Comparison of ENCODE assay signal across 21 mouse cellular contexts in the genomic region with DNA sequence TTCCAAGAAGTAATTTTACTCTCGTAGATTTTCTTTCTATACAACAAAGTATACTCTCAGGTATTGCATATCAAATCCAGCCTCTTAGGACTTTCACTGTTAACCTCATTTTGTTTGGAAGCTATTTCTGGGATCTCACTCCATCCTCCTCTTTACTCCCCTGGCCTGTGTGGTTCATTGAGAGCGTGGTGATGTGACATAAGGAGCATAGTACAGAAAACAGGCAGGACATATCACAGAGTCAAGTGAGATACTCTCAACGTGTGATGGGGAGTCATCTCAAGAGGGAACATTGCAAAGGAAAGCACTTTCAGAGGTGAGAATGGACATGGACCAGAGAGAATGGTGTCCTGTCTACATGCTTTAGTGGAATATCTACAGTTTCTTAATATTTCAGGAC.
DNase-seq lines count a peak whose midpoint lies in the region; ATAC-seq lines count a peak whose summit lies in the region.
"Had no signal": no experiment of that assay in that cellular context is flagged by ENCODE, and none has a peak within 500 bp of the region (broad histone marks: within the 10 kb centered on the region; RNA-seq: fewer than 3 reads in every experiment).

No protein-coding gene starts in this region.

- no peak overlapping the region for H3K4me2 ChIP-seq in forebrain, embryonic 11.5 days (ENCODE audit: low read depth, low read length, severe bottlenecking)
- H3K4me2 ChIP-seq in forebrain, embryonic 13.5 days = no peak overlapping the region
- no peak overlapping the region for H3K4me2 ChIP-seq in heart, embryonic 12.5 days
- H3K4me2 ChIP-seq in heart, embryonic 16.5 days (ENCODE audit: low read depth, low read length) = no peak overlapping the region
- H3K4me2 ChIP-seq: hindbrain, embryonic 13.5 days had no signal

- peaks cover 2% of the 10 kb centered on the region; the same call in 1 of the 2 replicates for H3K4me1 ChIP-seq in forebrain, embryonic 11.5 days (replicated peaks; ENCODE audit: control insufficient read depth, insufficient read depth, low read length)
- H3K4me1 ChIP-seq in forebrain, embryonic 13.5 days = peaks cover 14% of the 10 kb centered on the region
- peaks cover 14% of the 10 kb centered on the region for H3K4me1 ChIP-seq in heart, embryonic 12.5 days (replicated peaks)
- peaks cover 17% of the 10 kb centered on the region for H3K4me1 ChIP-seq in heart, embryonic 16.5 days (ENCODE audit: control insufficient read depth, insufficient read depth, low read length)

- 89% methylated on average over 3 of the region's 3 CpGs for WGBS in forebrain, embryonic 11.5 days
- 86% methylated on average over 3 of the region's 3 CpGs for WGBS in forebrain, embryonic 13.5 days
- 44% methylated on average over 3 of the region's 3 CpGs for WGBS in heart, embryonic 12.5 days
- 45% methylated on average over 3 of the region's 3 CpGs for WGBS in heart, embryonic 16.5 days

- DNase-seq in forebrain, embryonic 11.5 days (ENCODE audit: low spot score) = no peak
- DNase-seq in heart, adult 8-10 months (ENCODE audit: low spot score) = no peak
- no peak for DNase-seq in heart, adult 18-20 months
- peak; percentile 4 for DNase-seq in retina, postnatal 1 day
- DNase-seq in retina, embryonic 14.5 days (ENCODE audit: low spot score) = no peak
- DNase-seq: adrenal gland, postnatal 14 days; cerebellum, adult 18-20 months; cerebellum, adult 9-11 months; cerebellum, postnatal 36 days; forebrain, postnatal 0 days; gastrocnemius, postnatal 14 days; kidney, adult 11 months; kidney, adult 9 months; kidney, postnatal 10 days had no signal

- H3K36me3 ChIP-seq in forebrain, embryonic 11.5 days (ENCODE audit: control insufficient read depth, insufficient read depth, low read length) = no peaks in the 10 kb centered on the region
- no peaks in the 10 kb centered on the region for H3K36me3 ChIP-seq in forebrain, embryonic 13.5 days (ENCODE audit: poor library complexity, severe bottlenecking)
- no peaks in the 10 kb centered on the region for H3K36me3 ChIP-seq in heart, embryonic 12.5 days
- no peaks in the 10 kb centered on the region for H3K36me3 ChIP-seq in heart, embryonic 16.5 days (ENCODE audit: control insufficient read depth, insufficient read depth)
- H3K36me3 ChIP-seq: embryonic facial prominence, embryonic 10.5 days; hindbrain, embryonic 13.5 days had no signal

- no peak overlapping the region for H3K9ac ChIP-seq in forebrain, embryonic 11.5 days (ENCODE audit: low read length)
- no peak overlapping the region for H3K9ac ChIP-seq in forebrain, embryonic 13.5 days
- H3K9ac ChIP-seq in heart, embryonic 12.5 days = no peak overlapping the region
- H3K9ac ChIP-seq in heart, embryonic 16.5 days (ENCODE audit: low read length) = no peak overlapping the region
- H3K9ac ChIP-seq: forebrain, postnatal 0 days; hindbrain, embryonic 13.5 days had no signal

- H3K4me3 ChIP-seq in forebrain, embryonic 11.5 days (ENCODE audit: low read depth, low read length) = no peak overlapping the region
- H3K4me3 ChIP-seq in forebrain, embryonic 13.5 days = no peak overlapping the region
- no peak overlapping the region for H3K4me3 ChIP-seq in heart, embryonic 12.5 days
- H3K4me3 ChIP-seq in heart, embryonic 16.5 days (ENCODE audit: low read length) = no peak overlapping the region
- H3K4me3 ChIP-seq: embryonic facial prominence, embryonic 10.5 days; hindbrain, embryonic 13.5 days had no signal

- ATAC-seq in forebrain, embryonic 11.5 days (replicated peaks; ENCODE audit: low FRiP score) = no peak
- no peak for ATAC-seq in forebrain, embryonic 13.5 days
- peak; percentile 75; the same call in 1 of the 2 replicates for ATAC-seq in heart, embryonic 12.5 days (ENCODE audit: insufficient number of reproducible peaks, low FRiP score)
- ATAC-seq in heart, embryonic 16.5 days (replicated peaks; ENCODE audit: extremely low read depth, insufficient read depth, low FRiP score) = peak; percentile 74
- ATAC-seq: activated CD4-positive, CD25-positive, alpha-beta regulatory T cell, adult 4 months had no signal

- no peaks in the 10 kb centered on the region for H3K27me3 ChIP-seq in forebrain, embryonic 11.5 days (ENCODE audit: control insufficient read depth, insufficient read depth, low read length)
- H3K27me3 ChIP-seq in forebrain, embryonic 13.5 days = no peaks in the 10 kb centered on the region
- H3K27me3 ChIP-seq in heart, embryonic 12.5 days (replicated peaks) = no peaks in the 10 kb centered on the region
- no peaks in the 10 kb centered on the region for H3K27me3 ChIP-seq in heart, embryonic 16.5 days (ENCODE audit: control insufficient read depth, insufficient read depth, low read length)
- H3K27me3 ChIP-seq: hindbrain, embryonic 13.5 days had no signal

- no peaks in the 10 kb centered on the region for H3K9me3 ChIP-seq in forebrain, embryonic 11.5 days (ENCODE audit: control insufficient read depth, low read length)
- H3K9me3 ChIP-seq in forebrain, embryonic 13.5 days (replicated peaks) = no peaks in the 10 kb centered on the region
- no peaks in the 10 kb centered on the region for H3K9me3 ChIP-seq in heart, embryonic 12.5 days (replicated peaks)
- no peaks in the 10 kb centered on the region for H3K9me3 ChIP-seq in heart, embryonic 16.5 days (replicated peaks; ENCODE audit: control insufficient read depth, low read length)
- H3K9me3 ChIP-seq: embryonic facial prominence, embryonic 10.5 days had no signal

- peak overlapping the region; percentile 46; the same call in 1 of the 2 replicates for H3K27ac ChIP-seq in forebrain, embryonic 11.5 days (ENCODE audit: low read depth, low read length)
- H3K27ac ChIP-seq in forebrain, embryonic 13.5 days = no peak overlapping the region
- H3K27ac ChIP-seq in heart, embryonic 12.5 days (ENCODE audit: poor library complexity, severe bottlenecking) = no peak overlapping the region
- H3K27ac ChIP-seq in heart, embryonic 16.5 days (ENCODE audit: low read length) = peak overlapping the region; percentile 39
- H3K27ac ChIP-seq: embryonic facial prominence, embryonic 10.5 days; hindbrain, embryonic 13.5 days; hindbrain, postnatal 0 days had no signal

Comparison
In these comparisons a context has a peak if more than half of its experiments do, and no peak if none do; other contexts are left out.
1. H3K27ac ChIP-seq: peak in forebrain, embryonic 11.5 days (single experiment) and heart, embryonic 16.5 days (single experiment); none in forebrain, embryonic 13.5 days (single experiment) and heart, embryonic 12.5 days (single experiment).
2. ATAC-seq: peak in heart, embryonic 12.5 days (single experiment) and heart, embryonic 16.5 days (single experiment); none in forebrain, embryonic 11.5 days (single experiment) and forebrain, embryonic 13.5 days (single experiment).